Mouse (Mus musculus) left cerebral cortex, postnatal 25 days (tissue): ENCODE data around the gene Helz. TPM values are rescaled to one million over a fixed set of nuclear protein-coding genes. Genes with fewer than 3 reads are reported as not detected.

Source experiments
- DNase-seq, 2 experiments: peaks; one replicate each; pipeline ENCODE4 v3.0.0; 2022; ENCODE audit warnings: low spot score in 2 of 2, mixed read lengths in 1 of 2
- intact Hi-C: fragments of 180-260 bp; cut with DNase I; formaldehyde crosslinking; loops from one replicate; pipeline ENCODE4 v1.15.1; 2025
- total RNA-seq, 2 experiments: library from RNA; stranded (reverse); gene quantifications; 2 replicates each; pipeline ENCODE4 v1.2.3; 2021

The Helz gene
- total RNA-seq, 2 experiments from 2014 or later: 46.0 to 47.7 TPM

- intact Hi-C loops: no loop called here
- no peak for DNase-seq
Observed at GRCm38 (mm10) chr11:107652137-107652536, 104.4 kb downstream of the Helz start.

GRCm38 (mm10) chr11:107655538-107655937 is 107.8 kb downstream of the Helz start:
- intact Hi-C loops: no loop called here
- DNase-seq: no peak

GRCm38 (mm10) chr11:107657117-107657516 is 109.4 kb downstream of the Helz start:
- intact Hi-C loops: no loop called here
- DNase-seq: no peak

- DNase-seq: peak in 1 of 2 experiments; percentile 41
- intact Hi-C loops: no loop called here
Observed at GRCm38 (mm10) chr11:107660452-107660851, 112.7 kb downstream of the Helz start.

GRCm38 (mm10) chr11:107662666-107663065 is 114.9 kb downstream of the Helz start:
- no peak for DNase-seq
- intact Hi-C loops: no loop called here

- intact Hi-C loops: no loop called here
- DNase-seq: no peak
Observed at GRCm38 (mm10) chr11:107667542-107667941, 119.8 kb downstream of the Helz start.

GRCm38 (mm10) chr11:107668223-107668622 is 120.5 kb downstream of the Helz start:
- DNase-seq: no peak
- intact Hi-C loops: no loop called here

GRCm38 (mm10) chr11:107668977-107669376 is 121.2 kb downstream of the Helz start:
- DNase-seq: no peak
- intact Hi-C loops: no loop called here

GRCm38 (mm10) chr11:107674006-107674405 is 126.3 kb downstream of the Helz start:
- DNase-seq: no peak
- intact Hi-C loops: no loop called here

- DNase-seq: no peak
- intact Hi-C loops: no loop called here
Observed at GRCm38 (mm10) chr11:107674601-107675000, 126.9 kb downstream of the Helz start.

GRCm38 (mm10) chr11:107675246-107675645 is 127.5 kb downstream of the Helz start:
- intact Hi-C loops: no loop called here
- no peak for DNase-seq

- intact Hi-C loops: no loop called here
- peak in 1 of 2 experiments; percentile 22 for DNase-seq
Observed at GRCm38 (mm10) chr11:107676207-107676940, 128.6 kb downstream of the Helz start.

- no peak for DNase-seq
- intact Hi-C loops: no loop called here
Observed at GRCm38 (mm10) chr11:107682694-107683355, 135.1 kb downstream of the Helz start.

GRCm38 (mm10) chr11:107683544-107684465 is 136.1 kb downstream of the Helz start:
- intact Hi-C loops: no loop called here
- DNase-seq: no peak

GRCm38 (mm10) chr11:107686290-107686689 is 138.6 kb downstream of the Helz start:
- intact Hi-C loops: no loop called here
- DNase-seq: no peak

- DNase-seq: no peak
- intact Hi-C loops: no loop called here
Observed at GRCm38 (mm10) chr11:107688480-107688879, 140.8 kb downstream of the Helz start.

- intact Hi-C loops: no loop called here
- DNase-seq: no peak
Observed at GRCm38 (mm10) chr11:107691569-107691968, 143.8 kb downstream of the Helz start.

- no peak for DNase-seq
- intact Hi-C loops: no loop called here
Observed at GRCm38 (mm10) chr11:107693338-107693737, 145.6 kb downstream of the Helz start.

- intact Hi-C loops: no loop called here
- DNase-seq: no peak
Observed at GRCm38 (mm10) chr11:107699967-107700366, 152.2 kb downstream of the Helz start.
